In genomic region chr10:7154877-7155276, GRCm38 (mm10) we compare ENCODE assay signal across 27 mouse cellular contexts.
"Had no signal": no experiment of that assay in that cellular context is flagged by ENCODE, and none has a peak within 500 bp of the region (broad histone marks: within the 10 kb centered on the region; RNA-seq: fewer than 3 reads in every experiment).

No protein-coding gene starts in this region.

- H3K27me3 ChIP-seq: heart, embryonic 12.5 days; hindbrain, embryonic 13.5 days; hindbrain, embryonic 15.5 days; kidney, embryonic 15.5 days; limb, embryonic 13.5 days; limb, embryonic 15.5 days had no signal

- H3K4me3 ChIP-seq: gastrocnemius, adult 2 months; heart, embryonic 10.5 days; heart, embryonic 12.5 days; hindbrain, embryonic 13.5 days; hindbrain, embryonic 15.5 days; kidney, embryonic 15.5 days; limb, embryonic 13.5 days; limb, embryonic 15.5 days had no signal

- H3K9me3 ChIP-seq: heart, embryonic 12.5 days; hindbrain, embryonic 13.5 days; hindbrain, embryonic 15.5 days; kidney, embryonic 15.5 days; limb, embryonic 13.5 days; limb, embryonic 15.5 days had no signal

- DNase-seq: gastrocnemius, adult 2 months; gastrocnemius, postnatal 10 days; gastrocnemius, postnatal 25 days; heart, adult 18-20 months; heart, postnatal 14 days; heart, postnatal 36 days; kidney, adult 11 months; kidney, adult 2 months; kidney, adult 9 months; kidney, postnatal 14 days; kidney, postnatal 36 days; layer of hippocampus, adult 9-11 months; layer of hippocampus, postnatal 36 days; left cerebral cortex, postnatal 4 days; lung, adult 18-20 months had no signal

- H3K4me2 ChIP-seq: heart, embryonic 12.5 days; hindbrain, embryonic 13.5 days; hindbrain, embryonic 15.5 days; kidney, embryonic 15.5 days; limb, embryonic 13.5 days; limb, embryonic 15.5 days; liver, embryonic 11.5 days had no signal

- H3K36me3 ChIP-seq: hindbrain, embryonic 13.5 days; hindbrain, embryonic 15.5 days had no signal

- H3K9ac ChIP-seq: heart, embryonic 12.5 days; hindbrain, embryonic 13.5 days; hindbrain, embryonic 15.5 days; kidney, embryonic 15.5 days; limb, embryonic 13.5 days; limb, embryonic 15.5 days; liver, embryonic 14.5 days had no signal

- ATAC-seq: hindbrain, postnatal 0 days; intestine, embryonic 16.5 days had no signal

- H3K27ac ChIP-seq: gastrocnemius, adult 2 months; heart, embryonic 10.5 days; hindbrain, embryonic 13.5 days; hindbrain, embryonic 15.5 days; hindbrain, postnatal 0 days; kidney, embryonic 15.5 days; kidney, postnatal 0 days; limb, embryonic 13.5 days; limb, embryonic 15.5 days; liver, embryonic 14.5 days had no signal
